Mouse (Mus musculus): ENCODE data around the gene Ier5.

- TF ChIP-seq CTCF (IDR thresholded peaks at IDR 0.05; ENCODE audit: insufficient read depth, low read depth, low read length): no peak
- TF ChIP-seq POLR2A (IDR thresholded peaks at IDR 0.05; ENCODE audit: insufficient read depth, low read depth, low read length): no peak
Measured at GRCm38 (mm10) chr1:155091842-155092800, 7.3 kb downstream of the Ier5 start.
